Mouse (Mus musculus): ENCODE data around the gene Phtf2.

GRCm38 (mm10) chr5:20753096-20753495 is 128.8 kb downstream of the Phtf2 start:
- TF ChIP-seq CTCF (IDR thresholded peaks at IDR 0.05; ENCODE audit: borderline replicate concordance, extremely low read depth, insufficient read depth, insufficient read length) (no peak), POLR2A (IDR thresholded peaks at IDR 0.05; ENCODE audit: borderline replicate concordance, extremely low read depth, insufficient read depth, insufficient read length, poor library complexity, severe bottlenecking) (no peak)

All from brain, embryonic 14.5 days (tissue).